Mouse (Mus musculus) cerebellum, adult 18-20 months (tissue): ENCODE data around the gene Hps6.
A peak's percentile ranks its signal among the peaks of the same experiment; 100 is the strongest.

ENCODE experiments used
- DNase-seq, 2 experiments: peaks; one replicate each; pipeline ENCODE4 v3.0.0; 2021

Hps6 gene

GRCm38 (mm10) chr19:46030196-46030983, 27.1 kb downstream of the Hps6 start:
- no peak for DNase-seq

GRCm38 (mm10) chr19:46031689-46032432, 28.6 kb downstream of the Hps6 start:
- DNase-seq: no peak

GRCm38 (mm10) chr19:46032731-46033510, 29.6 kb downstream of the Hps6 start:
- DNase-seq: no peak

GRCm38 (mm10) chr19:46033911-46034310, 30.6 kb downstream of the Hps6 start:
- DNase-seq: no peak

- DNase-seq: peak; percentile 48 to 57
Measured at GRCm38 (mm10) chr19:46035971-46036370, 32.7 kb downstream of the Hps6 start.

GRCm38 (mm10) chr19:46036477-46037242, 33.4 kb downstream of the Hps6 start:
- DNase-seq: peak in 1 of 2 experiments; percentile 42

- no peak for DNase-seq
Measured at GRCm38 (mm10) chr19:46037243-46037924, 34.1 kb downstream of the Hps6 start.

- DNase-seq: peak; percentile 48 to 73
Measured at GRCm38 (mm10) chr19:46037925-46038850, 34.9 kb downstream of the Hps6 start.

- peak; percentile 41 to 49 for DNase-seq
Measured at GRCm38 (mm10) chr19:46038851-46039260, 35.5 kb downstream of the Hps6 start.

- DNase-seq: peak; percentile 92
Measured at GRCm38 (mm10) chr19:46039478-46039877, 36.2 kb downstream of the Hps6 start.

GRCm38 (mm10) chr19:46040149-46040902, 37.0 kb downstream of the Hps6 start:
- DNase-seq: peak in 1 of 2 experiments; percentile 24

- DNase-seq: no peak
Measured at GRCm38 (mm10) chr19:46041299-46041932, 38.1 kb downstream of the Hps6 start.

- peak; percentile 74 to 83 for DNase-seq
Measured at GRCm38 (mm10) chr19:46041933-46042475, 38.7 kb downstream of the Hps6 start.

- peak in 1 of 2 experiments; percentile 45 for DNase-seq
Measured at GRCm38 (mm10) chr19:46042476-46043011, 39.2 kb downstream of the Hps6 start.

GRCm38 (mm10) chr19:46043380-46043779, 40.1 kb downstream of the Hps6 start:
- DNase-seq: peak in 1 of 2 experiments; percentile 42

GRCm38 (mm10) chr19:46044271-46044992, 41.1 kb downstream of the Hps6 start, which contains the start of gene Pprc1:
Gene Pprc1 (plus strand): TSS chr19:46044886.
- DNase-seq: peak; percentile 45 to 54

GRCm38 (mm10) chr19:46044993-46045695, 41.8 kb downstream of the Hps6 start, which contains the start of gene Ldb1:
Gene Ldb1 (minus strand): TSS chr19:46045214.
- DNase-seq: peak; percentile 90 to 91
